Mouse (Mus musculus) CH12.LX (cell line): ENCODE data around the gene Slc30a1. TPM values are rescaled to one million over a fixed set of nuclear protein-coding genes. Genes with fewer than 3 reads are reported as not detected.

Source experiments
- DNase-seq: peaks from one replicate; pipeline ENCODE4 v3.0.0-alpha.2; 2013; ENCODE audit errors: extremely low read depth
- H3K27ac ChIP-seq: 2 replicates; pipeline ENCODE4 v1.5.1; 2012; ENCODE audit warnings: low read depth, mild to moderate bottlenecking, control low read depth, moderate library complexity; ENCODE audit not compliant: insufficient read depth
- H3K27me3 ChIP-seq: replicated peaks from 2 replicates; pipeline ENCODE3; 2012; ENCODE audit warnings: inconsistent platforms
- H3K36me3 ChIP-seq, 2 experiments: replicated peaks in 1 of 2; 2 replicates each; pipeline versions ENCODE3 to v1.6.1; 2012; ENCODE audit warnings: inconsistent platforms in 1 of 2, low read length in 1 of 2, mild to moderate bottlenecking in 1 of 2, mixed read lengths in 1 of 2, moderate library complexity in 1 of 2; ENCODE audit not compliant: control insufficient read depth in 1 of 2, insufficient read depth in 1 of 2
- H3K4me1 ChIP-seq, 2 experiments: 2 replicates each; pipeline ENCODE4 v1.6.1; 2012; ENCODE audit warnings: inconsistent platforms in 1 of 2, moderate library complexity in 1 of 2; ENCODE audit not compliant: insufficient read depth in 2 of 2, control insufficient read depth in 1 of 2
- H3K4me2 ChIP-seq: 2 replicates; pipeline ENCODE4 v1.6.1; 2012; ENCODE audit warnings: low read depth, mild to moderate bottlenecking, control low read depth; ENCODE audit not compliant: poor library complexity, insufficient read depth, severe bottlenecking
- H3K4me3 ChIP-seq, 3 experiments: fragments of 150-350 bp in 1 of 3; sonication (generic) in 1 of 3; replicated peaks in 1 of 3; 2 replicates each; pipeline versions ENCODE3 to v1.5.1; 2011 to 2012; ENCODE audit warnings: low read depth in 2 of 3, low read length in 2 of 3, mild to moderate bottlenecking in 2 of 3, moderate library complexity in 2 of 3, control low read depth in 1 of 3, improper control_type of control experiment in 1 of 3, inconsistent platforms in 1 of 3, mixed read lengths in 1 of 3; ENCODE audit not compliant: poor library complexity in 1 of 3
- H3K79me2 ChIP-seq: replicated peaks from 2 replicates; pipeline ENCODE4 v1.6.1; 2012; ENCODE audit warnings: mild to moderate bottlenecking, moderate library complexity; ENCODE audit not compliant: control insufficient read depth, poor library complexity, insufficient read depth, severe bottlenecking; ENCODE audit errors: extremely low read depth
- H3K9ac ChIP-seq: 2 replicates; pipeline ENCODE4 v1.6.1; 2012; ENCODE audit warnings: low read depth, mild to moderate bottlenecking, control low read depth, moderate library complexity; ENCODE audit not compliant: insufficient read depth
- H3K9me3 ChIP-seq: replicated peaks from 2 replicates; pipeline ENCODE3; 2012; ENCODE audit warnings: low read length, inconsistent platforms, mixed read lengths
- CHD2 ChIP-seq: IDR thresholded peaks from 2 replicates; pipeline ENCODE4 v1.6.1; 2011; ENCODE audit warnings: low read length, improper control_type of control experiment
- CTCF ChIP-seq, 2 experiments: IDR thresholded peaks in 1 of 2; conservative IDR thresholded peaks in 1 of 2; 2 replicates each; pipeline ENCODE4 v1.5.1; 2011 to 2012; ENCODE audit warnings: low read depth in 2 of 2, low read length in 2 of 2, improper control_type of control experiment in 1 of 2, inconsistent platforms in 1 of 2, mild to moderate bottlenecking in 1 of 2, moderate library complexity in 1 of 2
- EP300 ChIP-seq: IDR thresholded peaks from 2 replicates; pipeline ENCODE4 v1.6.1; 2011; ENCODE audit warnings: low read length, improper control_type of control experiment
- HCFC1 ChIP-seq: IDR thresholded peaks from 2 replicates; pipeline ENCODE4 v1.6.1; 2012; ENCODE audit warnings: low read depth, mild to moderate bottlenecking, inconsistent platforms, low read length, improper control_type of control experiment
- IRF4 ChIP-seq: IDR thresholded peaks from 2 replicates; pipeline ENCODE4 v1.6.1; 2014; ENCODE audit warnings: low read depth, mild to moderate bottlenecking, inconsistent platforms, low read length, improper control_type of control experiment
- JUN ChIP-seq: IDR thresholded peaks from 2 replicates; pipeline ENCODE4 v1.6.1; 2011; ENCODE audit warnings: low read depth, mild to moderate bottlenecking, low read length, improper control_type of control experiment, moderate library complexity; ENCODE audit not compliant: insufficient read depth
- MAFK ChIP-seq: IDR thresholded peaks from 2 replicates; pipeline ENCODE4 v1.6.1; 2011; ENCODE audit warnings: low read length, improper control_type of control experiment; ENCODE audit not compliant: insufficient replicate concordance
- MAX ChIP-seq: IDR thresholded peaks from 2 replicates; pipeline ENCODE4 v1.6.1; 2011; ENCODE audit warnings: low read length, improper control_type of control experiment
- MAZ ChIP-seq: IDR thresholded peaks from 2 replicates; pipeline ENCODE4 v1.6.1; 2012; ENCODE audit warnings: low read depth, mild to moderate bottlenecking, inconsistent platforms, low read length, improper control_type of control experiment, moderate library complexity
- MXI1 ChIP-seq: IDR thresholded peaks from 2 replicates; pipeline ENCODE4 v1.6.1; 2011; ENCODE audit warnings: mild to moderate bottlenecking, low read depth, low read length, improper control_type of control experiment
- NELFE ChIP-seq: IDR thresholded peaks from 2 replicates; pipeline ENCODE4 v1.6.1; 2011; ENCODE audit warnings: low read depth, low read length, improper control_type of control experiment
- RCOR1 ChIP-seq: conservative IDR thresholded peaks from 2 replicates; pipeline ENCODE4 v1.6.1; 2012; ENCODE audit warnings: low read depth, mild to moderate bottlenecking, inconsistent platforms, low read length, improper control_type of control experiment
- TCF12 ChIP-seq: IDR thresholded peaks from 2 replicates; pipeline ENCODE4 v1.6.1; 2014; ENCODE audit warnings: low read depth, mild to moderate bottlenecking, inconsistent platforms, low read length, improper control_type of control experiment
- UBTF ChIP-seq: IDR thresholded peaks from 2 replicates; pipeline ENCODE4 v1.6.1; 2012; ENCODE audit warnings: low read depth, mild to moderate bottlenecking, inconsistent platforms, low read length, improper control_type of control experiment, moderate library complexity
- USF1 ChIP-seq: IDR thresholded peaks from 2 replicates; pipeline ENCODE4 v1.6.1; 2014; ENCODE audit warnings: low read depth, mild to moderate bottlenecking, inconsistent platforms, low read length, improper control_type of control experiment
- ZMIZ1 ChIP-seq: IDR thresholded peaks from 2 replicates; pipeline ENCODE4 v1.6.1; 2012; ENCODE audit warnings: low read depth, mild to moderate bottlenecking, inconsistent platforms, low read length, improper control_type of control experiment
- dilution Hi-C: fragments of 300-500 bp; cut with MboI; formaldehyde crosslinking; loops from 2 replicates; pipeline ENCODE4 v1.14.3; 2020; ENCODE audit warnings: low sequenced_read_pairs; ENCODE audit not compliant: extremely low pct_unique_long_range_greater_than_20kb, extremely low pct_ligation_motif_present
- in situ Hi-C: fragments of 300-500 bp; cut with MboI; formaldehyde crosslinking; loops from 3 replicates; pipeline ENCODE4 v1.14.3; 2019; ENCODE audit warnings: low sequenced_read_pairs, low pct_ligation_motif_present, low pct_unique_long_range_greater_than_20kb, mixed read lengths
- polyA plus RNA-seq: library from polyadenylated mRNA; unstranded; fragments of >175 nt; gene quantifications from 2 replicates; pipeline ENCODE4 v1.2.1, GENCODE M21; 2012; ENCODE audit warnings: low read depth; ENCODE audit not compliant: insufficient read length
- total RNA-seq, 2 experiments: library from RNA; depleted of rRNA; stranded (reverse); fragments of 300-350 nt in 1 of 2; fragments of >200 nt in 1 of 2; gene quantifications; 2 replicates each; pipeline ENCODE4 v1.2.3; 2012 to 2014

Gene Slc30a1
- total and polyA plus RNA-seq, 3 experiments, result 4.5 to 15.8 (median 9.4) TPM

DNA sequence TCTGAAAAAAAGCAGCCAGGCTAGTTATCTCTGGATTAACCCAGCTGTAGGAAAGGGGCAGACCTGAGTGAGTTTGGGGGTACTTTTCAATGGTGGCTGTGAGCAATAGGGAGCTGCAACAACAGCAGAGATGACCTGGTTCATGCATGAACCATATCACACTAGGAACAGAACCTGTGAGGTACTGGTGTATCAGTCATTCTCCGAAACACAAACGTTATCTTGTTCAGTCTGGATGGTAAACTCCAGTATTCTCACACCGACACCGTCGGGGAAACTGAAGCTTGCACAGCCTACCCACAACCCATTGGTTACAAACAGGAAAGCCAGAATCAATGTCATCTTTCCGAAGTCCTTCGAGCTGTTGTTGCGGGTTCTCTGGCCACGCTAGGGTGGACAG, 11.7 kb upstream of the Slc30a1 start:
- no peaks in the 10 kb centered on the region for H3K79me2 ChIP-seq
- H3K4me2 ChIP-seq, result peak overlapping the region; percentile 39
- H3K9me3 ChIP-seq, result no peaks in the 10 kb centered on the region
- in situ Hi-C loops, result no loop called here
- no peak overlapping the region for H3K4me3 ChIP-seq
- H3K36me3 ChIP-seq, result no peaks in the 10 kb centered on the region
- peaks cover 9 to 26% of the 10 kb centered on the region in 2 experiments for H3K4me1 ChIP-seq
- dilution Hi-C loops, result no loop called here
- H3K27ac ChIP-seq, result no peak overlapping the region
- H3K9ac ChIP-seq, result no peak overlapping the region
- DNase-seq, result no peak
- TF ChIP-seq JUN (no peak), MAFK (no peak), CHD2 (no peak), EP300 (no peak), MAX (no peak), CTCF (conservative IDR thresholded peaks at IDR 0.05 in 1 of 2, IDR thresholded peaks at IDR 0.05 in 1 of 2; ENCODE audit: low read depth in 2 of 2, low read length in 2 of 2) (no peak), IRF4 (no peak), NELFE (no peak), USF1 (no peak), TCF12 (no peak), ZMIZ1 (no peak), UBTF (no peak), MAZ (no peak), HCFC1 (no peak)
- H3K27me3 ChIP-seq, result peaks cover 2% of the 10 kb centered on the region

DNA sequence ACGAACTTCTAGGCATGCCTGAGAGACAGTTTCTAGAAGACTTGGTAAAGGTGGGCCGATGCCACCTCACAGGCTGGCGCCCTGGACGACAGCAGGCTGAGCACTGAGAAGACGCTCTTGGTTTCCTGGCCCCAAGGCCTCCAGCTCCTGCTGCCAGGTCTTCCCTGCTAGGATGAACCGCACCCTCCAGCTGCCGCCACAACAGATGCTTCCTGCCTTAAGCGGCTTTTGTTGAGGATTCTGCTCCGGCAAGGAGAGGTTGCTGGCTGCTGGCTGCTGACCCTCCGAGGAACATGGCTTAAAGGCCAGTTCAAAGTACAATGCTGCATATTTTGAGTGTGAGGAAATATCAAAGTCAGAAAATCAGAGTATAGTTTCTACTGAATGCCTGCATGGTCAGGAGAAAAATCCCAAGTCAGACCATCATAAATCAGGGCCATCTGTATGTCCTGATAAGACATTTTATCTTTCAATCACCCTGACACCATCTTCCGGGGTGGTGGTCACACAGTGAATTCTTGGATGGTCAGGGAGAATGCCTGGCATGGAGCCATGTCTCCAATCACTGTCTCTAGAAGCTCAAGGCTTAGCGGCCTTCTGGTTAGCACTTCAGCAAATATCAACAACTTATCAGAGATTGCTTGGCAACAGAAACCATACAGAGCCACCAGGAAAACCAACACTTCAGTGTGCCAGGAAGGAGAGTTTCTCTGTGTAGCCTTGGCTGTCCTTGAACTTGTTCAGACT, 9.6 kb upstream of the Slc30a1 start:
- Histone ChIP-seq H3K9ac (no peak overlapping the region), H3K79me2 (no peaks in the 10 kb centered on the region), H3K4me2 (no peak overlapping the region), H3K27me3 (peaks cover 2% of the 10 kb centered on the region), H3K9me3 (no peaks in the 10 kb centered on the region), H3K27ac (no peak overlapping the region), H3K4me1 (peaks cover 14 to 34% of the 10 kb centered on the region in 2 experiments), H3K4me3 (no peak overlapping the region), H3K36me3 (no peaks in the 10 kb centered on the region)
- TF ChIP-seq MXI1 (no peak), NELFE (no peak), USF1 (no peak), CTCF (conservative IDR thresholded peaks at IDR 0.05 in 1 of 2, IDR thresholded peaks at IDR 0.05 in 1 of 2; ENCODE audit: low read depth in 2 of 2, low read length in 2 of 2) (no peak), RCOR1 (no peak)
- dilution Hi-C loops (no loop called here), in situ Hi-C loops (no loop called here)
- no peak for DNase-seq
